27 mouse cellular contexts compared by ENCODE assay signal in the genomic region with DNA sequence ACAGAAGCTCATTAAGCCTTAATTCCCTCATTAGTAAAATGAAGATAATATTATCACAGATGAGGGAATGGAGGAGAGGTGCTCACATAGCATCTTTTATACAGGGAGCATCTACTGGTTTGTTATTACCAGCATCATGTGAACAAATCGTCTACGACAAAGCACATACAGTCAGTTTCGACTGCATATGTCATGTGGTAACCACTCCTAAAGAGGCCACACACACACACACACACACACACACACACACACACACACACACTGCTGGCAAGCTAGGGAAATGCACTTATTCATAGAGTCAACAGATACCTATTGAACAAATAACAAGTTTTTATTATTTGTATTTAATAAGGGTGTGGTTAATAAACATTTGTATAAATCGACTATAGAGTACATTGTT.
"Had no signal": no experiment of that assay in that cellular context is flagged by ENCODE, and none has a peak within 500 bp of the region (broad histone marks: within the 10 kb centered on the region; RNA-seq: fewer than 3 reads in every experiment).

No protein-coding gene starts in this region.

- H3K4me2 ChIP-seq: embryonic facial prominence, embryonic 12.5 days; embryonic facial prominence, embryonic 13.5 days; embryonic facial prominence, embryonic 15.5 days; forebrain, embryonic 12.5 days; forebrain, embryonic 13.5 days; forebrain, embryonic 15.5 days had no signal

- H3K9me3 ChIP-seq: embryonic facial prominence, embryonic 15.5 days; forebrain, embryonic 10.5 days; forebrain, embryonic 12.5 days; forebrain, embryonic 13.5 days; forebrain, embryonic 15.5 days had no signal

- H3K4me3 ChIP-seq: embryonic facial prominence, embryonic 10.5 days; embryonic facial prominence, embryonic 12.5 days; embryonic facial prominence, embryonic 13.5 days; embryonic facial prominence, embryonic 15.5 days; erythroblast, embryonic 14.5 days; forebrain, embryonic 10.5 days; forebrain, embryonic 12.5 days; forebrain, embryonic 13.5 days; forebrain, embryonic 15.5 days; gastrocnemius, adult 2 months had no signal

- H3K9ac ChIP-seq: embryonic facial prominence, embryonic 12.5 days; embryonic facial prominence, embryonic 13.5 days; embryonic facial prominence, embryonic 15.5 days; forebrain, embryonic 12.5 days; forebrain, embryonic 13.5 days; forebrain, embryonic 15.5 days; forebrain, postnatal 0 days had no signal

- ATAC-seq: forebrain, embryonic 13.5 days; forebrain, embryonic 14.5 days; forebrain, embryonic 15.5 days; forebrain, embryonic 16.5 days; forebrain, postnatal 0 days had no signal

- H3K27ac ChIP-seq: embryonic facial prominence, embryonic 10.5 days; embryonic facial prominence, embryonic 12.5 days; embryonic facial prominence, embryonic 13.5 days; embryonic facial prominence, embryonic 15.5 days; forebrain, embryonic 10.5 days; forebrain, embryonic 12.5 days; forebrain, embryonic 13.5 days; forebrain, embryonic 15.5 days; gastrocnemius, adult 2 months had no signal

- H3K27me3 ChIP-seq: embryonic facial prominence, embryonic 12.5 days; embryonic facial prominence, embryonic 13.5 days; embryonic facial prominence, embryonic 15.5 days; forebrain, embryonic 12.5 days; forebrain, embryonic 13.5 days; forebrain, embryonic 15.5 days had no signal

- H3K36me3 ChIP-seq: embryonic facial prominence, embryonic 10.5 days; embryonic facial prominence, embryonic 12.5 days; embryonic facial prominence, embryonic 13.5 days; embryonic facial prominence, embryonic 15.5 days; forebrain, embryonic 10.5 days; forebrain, embryonic 12.5 days; forebrain, embryonic 15.5 days had no signal

- H3K4me1 ChIP-seq: forebrain, embryonic 10.5 days; forebrain, embryonic 12.5 days; forebrain, embryonic 13.5 days; forebrain, embryonic 15.5 days had no signal

- DNase-seq: cerebellum, adult 18-20 months; cerebellum, adult 2 months; cerebellum, adult 8-10 months; cerebellum, adult 9-10 months; cerebellum, adult 9-11 months; cerebellum, postnatal 10 days; cerebellum, postnatal 14 days; cerebellum, postnatal 25 days; cerebellum, postnatal 36 days; embryo, embryonic 11 days; forebrain, postnatal 0 days; gastrocnemius, adult 2 months; gastrocnemius, postnatal 10 days; gastrocnemius, postnatal 25 days; gastrocnemius, postnatal 36 days; heart, adult 18-20 months had no signal
